Mouse (Mus musculus): Measurements from ENCODE around the gene Washc4. TPM values are rescaled to one million over a fixed set of nuclear protein-coding genes. Genes with fewer than 3 reads are reported as not detected.

The Washc4 gene
- polyA plus RNA-seq, 1 experiment from 2014 or later: 35.0 TPM

GRCm38 (mm10) chr10:83636191-83636590 is 92.6 kb downstream of the Washc4 start:
- no peaks in the 10 kb centered on the region for H3K27me3 ChIP-seq
- no peak for ATAC-seq
- in situ Hi-C loops (cut with MboI; ENCODE audit: low pct_unique_long_range_greater_than_20kb): no loop called here
- ChIA-PET POLR2A (no interaction called here), CTCF (interaction anchor here (1.1 kb wide), 1 partner anchor 9 kb away, joined by 4 read pairs; no protein-coding TSS in a partner anchor)
- TF ChIP-seq CTCF (IDR thresholded peaks at IDR 0.05): no peak
- DNase-seq (ENCODE audit: low read depth, low spot score): no peak

GRCm38 (mm10) chr10:83637295-83637694 is 93.7 kb downstream of the Washc4 start:
- DNase-seq (ENCODE audit: low read depth, low spot score) (no peak), ATAC-seq (no peak)
- no peaks in the 10 kb centered on the region for H3K27me3 ChIP-seq
- POLR2A ChIA-PET: no interaction called here
- CTCF ChIA-PET: interaction anchor here (0.8 to 1.2 kb wide), 2 partner anchors 11 to 16 kb away, joined by 3 read pairs; no protein-coding TSS in a partner anchor
- TF ChIP-seq CTCF (IDR thresholded peaks at IDR 0.05): no peak
- in situ Hi-C loops (cut with MboI; ENCODE audit: low pct_unique_long_range_greater_than_20kb): no loop called here

- no peak for TF ChIP-seq CTCF (IDR thresholded peaks at IDR 0.05)
- DNase-seq (ENCODE audit: low read depth, low spot score) (no peak), ATAC-seq (no peak)
- POLR2A ChIA-PET: no interaction called here
- in situ Hi-C loops (cut with MboI; ENCODE audit: low pct_unique_long_range_greater_than_20kb): no loop called here
- CTCF ChIA-PET: no interaction called here
- no peaks in the 10 kb centered on the region for H3K27me3 ChIP-seq
Measured at GRCm38 (mm10) chr10:83639881-83640386, 96.4 kb downstream of the Washc4 start.

GRCm38 (mm10) chr10:83641641-83642040 is 98.1 kb downstream of the Washc4 start:
- ATAC-seq (no peak), DNase-seq (ENCODE audit: low read depth, low spot score) (no peak)
- ChIA-PET POLR2A (interaction anchor here (1.0 kb wide), 1 partner anchor 8 kb away, joined by 3 read pairs; no protein-coding TSS in a partner anchor), CTCF (interaction anchor here (0.5 to 0.9 kb wide), 2 partner anchors 94 to 135 kb away, joined by 3 read pairs; no protein-coding TSS in a partner anchor)
- H3K27me3 ChIP-seq: no peaks in the 10 kb centered on the region
- in situ Hi-C loops (cut with MboI; ENCODE audit: low pct_unique_long_range_greater_than_20kb): no loop called here
- no peak for TF ChIP-seq CTCF (IDR thresholded peaks at IDR 0.05)

GRCm38 (mm10) chr10:83644167-83644566 is 100.6 kb downstream of the Washc4 start:
- H3K27me3 ChIP-seq: no peaks in the 10 kb centered on the region
- in situ Hi-C loops (cut with MboI; ENCODE audit: low pct_unique_long_range_greater_than_20kb): no loop called here
- POLR2A ChIA-PET: interaction anchor here (1.2 kb wide), 1 partner anchor 10 kb away, joined by 3 read pairs; no protein-coding TSS in a partner anchor
- CTCF ChIA-PET: no interaction called here
- no peak for TF ChIP-seq CTCF (IDR thresholded peaks at IDR 0.05)
- ATAC-seq: no peak
- DNase-seq (ENCODE audit: low read depth, low spot score): no peak

GRCm38 (mm10) chr10:83644865-83645715 is 101.5 kb downstream of the Washc4 start:
- POLR2A ChIA-PET: interaction anchor here (1.2 kb wide), 1 partner anchor 11 kb away, joined by 3 read pairs; no protein-coding TSS in a partner anchor
- no peak for TF ChIP-seq CTCF (IDR thresholded peaks at IDR 0.05)
- in situ Hi-C loops (cut with MboI; ENCODE audit: low pct_unique_long_range_greater_than_20kb): no loop called here
- CTCF ChIA-PET: no interaction called here
- no peak for ATAC-seq
- no peaks in the 10 kb centered on the region for H3K27me3 ChIP-seq
- no peak for DNase-seq (ENCODE audit: low read depth, low spot score)

GRCm38 (mm10) chr10:83645716-83645990 is 102.1 kb downstream of the Washc4 start:
- no peak for TF ChIP-seq CTCF (IDR thresholded peaks at IDR 0.05)
- DNase-seq (ENCODE audit: low read depth, low spot score): no peak
- ChIA-PET POLR2A (no interaction called here), CTCF (no interaction called here)
- no peaks in the 10 kb centered on the region for H3K27me3 ChIP-seq
- no peak for ATAC-seq
- in situ Hi-C loops (cut with MboI; ENCODE audit: low pct_unique_long_range_greater_than_20kb): no loop called here

Other genes with a start within 250 kb of the Washc4 start
- gene Slc41a2, start 205.9 kb upstream of the Washc4 start, polyA plus RNA-seq (2021): 30.0 TPM
- 0.90 TPM for gene D10Wsu102e, start 183.5 kb upstream of the Washc4 start, polyA plus RNA-seq (2021)
- 21.6 TPM for gene Aldh1l2, start 9.6 kb upstream of the Washc4 start, polyA plus RNA-seq (2021)
- 22.4 TPM for gene Appl2, start 105.0 kb downstream of the Washc4 start, polyA plus RNA-seq (2021)
- 4.4 TPM for gene 1500009L16Rik, start 179.1 kb downstream of the Washc4 start, polyA plus RNA-seq (2021)

Measured in Patski (cell line).